Mouse (Mus musculus) ES-Bruce4 (cell line): Measurements from ENCODE around the gene Mrpl20.

Source experiments
- CTCF ChIP-seq: IDR thresholded peaks from one replicate; pipeline ENCODE4 v1.8.1; 2011; ENCODE audit warnings: low read depth, low read length
- EP300 ChIP-seq: IDR thresholded peaks from 2 replicates; pipeline ENCODE4 v1.6.1; 2011; ENCODE audit warnings: low read depth, low read length; ENCODE audit not compliant: insufficient read depth
- POLR2A ChIP-seq: IDR thresholded peaks from one replicate; pipeline ENCODE4 v1.8.1; 2011; ENCODE audit warnings: low read length; ENCODE audit not compliant: insufficient read depth

GRCm38 (mm10) chr4:155771706-155772105 lies 31.0 kb upstream of the Mrpl20 start:
- TF ChIP-seq POLR2A: no peak
- no peak for TF ChIP-seq EP300
- no peak for TF ChIP-seq CTCF
